Mouse (Mus musculus): ENCODE data around the gene Erbin. TPM values are rescaled to one million over a fixed set of nuclear protein-coding genes. Genes with fewer than 3 reads are reported as not detected.

The Erbin gene
- total RNA-seq (2023), result 100 to 1,000 TPM; 124 to 129 TPM

DNA sequence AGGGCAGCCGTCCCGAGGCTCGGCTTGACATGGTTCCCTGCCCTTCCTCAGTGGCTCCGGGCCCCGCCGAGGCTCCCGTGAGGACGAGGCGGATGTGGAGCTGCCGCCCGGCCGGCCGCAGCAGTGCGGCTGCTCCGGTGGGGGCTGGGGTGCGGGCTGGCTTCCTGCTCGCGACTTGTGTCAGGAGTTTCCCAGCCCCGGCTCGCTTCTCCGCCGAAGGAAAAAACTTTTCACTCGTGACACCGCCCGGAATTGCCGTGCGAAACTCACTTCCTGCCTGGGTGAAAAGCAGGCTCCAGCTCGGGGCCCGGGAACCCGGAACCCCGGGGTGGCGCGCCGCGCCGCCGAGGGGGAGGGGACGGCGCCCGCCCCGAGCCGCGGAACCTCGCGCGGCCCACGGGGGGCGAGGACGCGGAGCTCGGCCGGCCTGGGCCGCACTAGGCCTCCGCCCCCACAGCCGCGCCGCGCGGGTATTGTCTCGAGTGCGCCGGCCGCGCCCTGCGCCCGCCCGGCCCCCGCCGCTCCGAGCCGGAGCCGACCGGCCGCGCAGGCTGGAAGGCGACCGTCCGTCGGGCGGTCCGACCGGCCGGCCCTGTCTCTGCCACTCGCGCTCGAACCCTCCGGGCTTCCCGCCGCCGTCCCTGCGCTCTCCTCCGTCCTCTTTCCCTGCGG, at the start of gene Erbin:
TSS of gene Erbin (minus strand) at position 254 of the 672 bp plus-strand sequence.

GRCm38 (mm10) chr13:103774119-103774757, 146.1 kb downstream of the Erbin start, which contains the start of gene Srek1:
Srek1 (minus strand) TSS chr13:103774608.

Other genes starting within 250 kb of the Erbin start
- gene Srek1, start 145.9 kb downstream of the Erbin start, total RNA-seq (2023), result 100 to 1,000 TPM; 119 to 124 TPM
- 10 to 100 TPM; 16.5 to 20.6 TPM for gene Nln, start 189.1 kb upstream of the Erbin start, total RNA-seq (2023)
- gene Sgtb, start 189.2 kb upstream of the Erbin start, total RNA-seq (2023), result not detected

All from B cell, adult 67 days (primary cell).